Mouse (Mus musculus): ENCODE measurements around the gene Sh3bp5.

Gene Sh3bp5

DNA sequence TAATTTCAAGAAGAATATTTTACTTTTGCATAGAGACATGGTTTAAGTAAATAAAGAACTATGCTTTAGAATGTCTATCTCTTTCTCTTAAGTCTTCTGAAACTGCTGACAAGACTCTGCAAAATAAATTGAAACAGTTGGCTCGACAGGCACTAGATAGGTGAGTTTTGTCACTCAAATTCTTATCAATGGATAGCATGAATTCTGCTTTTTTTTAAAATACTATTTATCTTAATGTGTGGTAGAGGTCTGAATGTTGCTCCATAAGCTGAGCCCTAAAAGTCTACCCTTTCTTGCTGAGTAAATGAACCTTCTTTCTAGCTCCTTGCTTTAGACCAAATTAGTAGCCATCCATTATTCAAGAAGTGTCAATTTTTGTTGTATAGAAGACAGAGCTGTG is 90.5 kb downstream of the Sh3bp5 start:
- POLR2A ChIA-PET: no interaction called here
- CTCF ChIA-PET: interaction anchor here in 1 of 4 experiments (1.4 kb wide), 1 partner anchor 127 kb away, joined by 8 read pairs; no protein-coding TSS in a partner anchor

DNA sequence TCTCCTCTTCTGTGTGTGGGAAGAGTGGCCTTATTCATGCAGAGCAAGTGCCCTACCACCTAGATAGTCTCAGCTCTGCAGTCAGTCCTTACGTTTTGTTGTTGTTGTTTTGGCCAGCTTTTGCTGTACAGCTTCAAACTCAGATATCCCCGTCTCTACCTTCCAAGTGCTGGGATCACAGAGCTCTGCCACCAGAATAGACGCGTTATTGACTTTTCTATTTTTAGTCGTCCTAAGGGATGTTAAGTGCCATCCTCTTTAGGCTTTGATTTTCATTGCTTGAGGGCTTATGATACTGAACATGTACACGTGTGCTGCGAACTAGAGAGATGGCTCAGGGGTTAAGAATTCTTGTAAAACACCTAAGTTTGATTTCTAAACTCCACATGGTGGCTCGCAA is 92.6 kb downstream of the Sh3bp5 start:
- ChIA-PET POLR2A (interaction anchor here in 1 of 4 experiments (0.8 kb wide), 2 partner anchors 35 to 130 kb away, joined by 3 read pairs; no protein-coding TSS in a partner anchor), CTCF (interaction anchor here in 1 of 4 experiments (0.9 kb wide), 1 partner anchor 129 kb away, joined by 6 read pairs; no protein-coding TSS in a partner anchor)

DNA sequence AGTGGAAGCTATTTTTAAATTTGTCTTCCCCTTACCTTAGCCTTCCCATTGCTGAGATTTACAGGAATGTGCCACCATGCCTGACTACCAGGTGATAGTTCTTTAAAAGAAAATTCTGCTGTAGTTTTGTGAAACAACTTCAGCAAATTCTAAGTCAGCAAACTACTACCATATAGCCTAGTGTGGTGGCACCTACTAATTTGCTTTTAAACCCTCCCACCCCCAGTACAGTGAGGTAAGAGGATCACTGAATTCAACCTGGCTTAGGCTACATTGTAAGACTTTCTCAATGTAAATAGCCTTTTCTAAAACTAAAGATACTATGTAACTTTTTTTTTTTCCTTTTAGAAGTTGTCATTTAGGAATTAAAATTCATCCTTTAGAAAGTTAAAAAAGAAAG is 97.9 kb downstream of the Sh3bp5 start:
- CTCF ChIA-PET: interaction anchor here in 1 of 4 experiments (0.5 kb wide), 1 partner anchor 12 kb away, joined by 3 read pairs; no protein-coding TSS in a partner anchor
- POLR2A ChIA-PET: interaction anchor here in 3 of 4 experiments (0.5 to 1.6 kb wide), 4 partner anchors 11 to 679 kb away, joined by 3 to 6 read pairs (median 4); no protein-coding TSS in a partner anchor

DNA sequence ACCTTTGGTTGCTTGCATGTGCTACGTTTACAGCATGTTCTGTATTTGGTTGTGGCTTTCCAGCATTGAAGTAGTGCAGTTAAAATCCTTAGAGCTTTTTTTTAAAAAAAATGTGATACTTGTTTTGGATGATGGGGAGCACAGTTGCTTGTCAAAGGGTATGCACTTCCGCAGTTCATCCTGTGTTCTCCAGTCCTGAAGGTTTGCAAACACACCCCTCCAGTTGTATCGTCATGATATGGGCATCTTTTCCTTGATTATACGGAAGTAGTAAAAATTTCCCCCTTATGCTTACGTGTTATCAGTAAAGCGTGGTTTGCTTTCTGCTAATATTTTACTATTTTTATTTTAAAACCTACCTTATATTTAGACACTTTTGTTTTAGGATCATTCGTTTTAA is 98.5 kb downstream of the Sh3bp5 start:
- POLR2A ChIA-PET: interaction anchor here in 1 of 4 experiments (1.8 kb wide), 1 partner anchor 13 kb away, joined by 5 read pairs; the partner anchor contains the start of gene Dnah1
- CTCF ChIA-PET: no interaction called here

DNA sequence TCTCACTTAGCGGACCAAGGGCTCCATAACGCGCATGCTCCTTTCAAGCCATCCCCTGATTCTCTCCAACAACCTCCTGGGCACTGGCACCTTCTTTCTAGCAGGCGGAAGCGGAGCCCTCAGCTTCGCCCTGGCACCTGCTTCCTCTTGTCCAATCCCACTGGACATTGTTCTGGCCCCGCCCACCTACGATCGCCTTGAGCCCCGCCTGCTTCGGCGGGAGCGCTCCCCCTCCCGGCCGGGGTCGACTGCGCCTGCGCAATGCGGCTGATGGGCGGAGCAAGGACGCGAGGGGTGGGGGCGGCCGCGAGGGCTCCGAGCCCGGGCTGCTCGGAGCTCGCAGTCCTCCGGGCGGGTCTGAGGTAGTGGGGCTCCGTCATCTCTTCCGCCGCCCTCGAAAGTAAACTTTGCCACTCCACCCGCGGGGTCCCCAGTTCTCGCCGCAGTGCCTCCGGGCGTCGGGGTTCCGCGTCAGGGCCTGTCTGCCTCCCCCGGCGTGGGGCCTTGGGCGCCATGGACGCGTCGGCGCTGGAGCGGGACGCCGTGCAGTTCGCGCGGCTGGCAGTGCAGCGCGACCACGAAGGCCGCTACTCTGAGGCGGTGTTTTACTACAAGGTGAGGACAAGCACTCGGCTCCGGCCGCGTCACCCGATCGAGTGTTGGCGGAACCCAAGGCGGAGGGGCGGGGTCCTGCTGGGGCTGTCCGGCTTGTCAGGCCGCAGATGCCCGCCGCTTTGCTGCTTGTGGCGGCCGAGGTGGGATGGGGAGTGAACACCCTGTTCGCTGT is 99.3 kb downstream of the Sh3bp5 start, which contains the start of gene Capn7:
Gene Capn7, plus strand, starts transcription at position 270 of the 787 bp plus-strand sequence.
- CTCF ChIA-PET: interaction anchor here in 3 of 4 experiments (0.5 to 3.6 kb wide), 7 partner anchors 11 to 136 kb away, joined by 3 to 16 read pairs (median 4); partner anchors contain the start of gene Dnah1 (in 1 of the 3)
- POLR2A ChIA-PET: interaction anchor here (0.5 to 2.0 kb wide), 19 partner anchors 11 to 305 kb away, joined by 3 to 10 read pairs (median 3); partner anchors contain the start of genes Dnah1 (in 2 of the 4), Btd (in 1 of the 4), Gm49387 (in 1 of the 4) and Hacl1 (in 1 of the 4)

DNA sequence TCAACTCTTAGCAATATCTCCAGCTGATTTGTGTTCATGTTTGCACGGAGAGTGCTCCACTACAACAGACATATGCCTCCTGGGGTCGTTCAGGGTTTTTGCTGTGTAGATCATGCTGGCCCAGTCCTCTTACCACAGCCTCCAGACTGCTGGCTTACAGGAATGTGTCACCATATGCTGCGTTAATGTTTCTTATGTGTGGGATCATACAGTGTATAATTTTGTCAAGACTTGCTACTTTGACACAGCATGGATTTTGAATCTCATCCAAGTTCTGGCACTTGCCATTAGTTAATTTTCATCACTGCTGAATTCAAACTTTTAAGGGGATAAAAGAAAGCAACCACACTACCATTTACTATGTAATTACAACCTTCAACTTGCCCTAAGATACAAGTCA is 100.1 kb downstream of the Sh3bp5 start:
- ChIA-PET CTCF (interaction anchor here in 3 of 4 experiments (0.5 to 3.6 kb wide), 6 partner anchors 10 to 137 kb away, joined by 3 to 16 read pairs (median 4); partner anchors contain the start of gene Dnah1 (in 1 of the 3)), POLR2A (interaction anchor here in 3 of 4 experiments (0.5 to 2.0 kb wide), 16 partner anchors 10 to 305 kb away, joined by 3 to 10 read pairs (median 3); partner anchors contain the start of genes Dnah1 (in 2 of the 3), Btd (in 1 of the 3), Gm49387 (in 1 of the 3) and Hacl1 (in 1 of the 3))

DNA sequence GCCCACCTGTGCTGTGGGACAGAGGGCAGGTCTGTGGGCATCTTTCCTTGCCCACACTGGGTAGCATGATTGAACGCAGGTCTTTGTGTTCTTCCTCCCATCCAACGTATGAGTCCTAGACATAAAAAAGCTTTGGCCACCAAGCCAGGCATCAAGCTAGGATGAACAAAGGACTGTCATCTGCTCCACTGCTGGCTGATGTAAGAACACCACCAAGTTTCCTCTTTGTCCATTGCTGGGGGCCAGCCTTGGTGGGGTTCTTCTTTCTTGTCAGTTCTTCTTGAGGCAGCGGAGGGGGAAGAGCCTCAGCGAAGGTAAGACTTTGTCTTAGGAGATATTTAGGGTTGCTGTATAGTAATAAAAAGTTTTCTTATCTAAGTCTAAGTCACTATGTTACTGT is 104.9 kb downstream of the Sh3bp5 start:
- POLR2A ChIA-PET: no interaction called here
- CTCF ChIA-PET: interaction anchor here in 2 of 4 experiments (0.6 to 0.9 kb wide), 2 partner anchors 26 to 142 kb away, joined by 8 read pairs; no protein-coding TSS in a partner anchor

DNA sequence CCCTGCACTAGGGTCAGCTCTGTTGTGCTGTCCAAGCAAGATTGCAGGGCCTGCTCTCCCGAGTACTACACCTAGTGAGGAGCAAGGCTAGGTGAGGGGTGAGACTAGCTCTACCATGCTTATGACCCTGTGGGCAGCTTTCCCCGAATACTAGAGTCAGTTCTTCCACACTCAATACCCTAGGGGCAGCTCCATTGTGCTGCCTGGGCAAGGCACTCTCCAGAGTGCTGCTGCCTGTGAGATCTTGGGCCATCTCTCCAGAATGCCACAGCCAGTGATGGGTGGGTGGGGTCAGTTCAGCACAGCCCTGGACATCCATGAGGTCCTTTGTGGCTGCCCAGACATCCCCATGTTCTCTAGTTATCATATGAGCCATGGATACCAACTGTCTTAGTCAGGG is 106.1 kb downstream of the Sh3bp5 start:
- POLR2A ChIA-PET: interaction anchor here in 1 of 4 experiments (0.7 kb wide), 1 partner anchor 147 kb away, joined by 6 read pairs; no protein-coding TSS in a partner anchor
- CTCF ChIA-PET: interaction anchor here in 3 of 4 experiments (0.6 to 1.2 kb wide), 3 partner anchors 11 to 57 kb away, joined by 3 to 6 read pairs (median 3); no protein-coding TSS in a partner anchor

DNA sequence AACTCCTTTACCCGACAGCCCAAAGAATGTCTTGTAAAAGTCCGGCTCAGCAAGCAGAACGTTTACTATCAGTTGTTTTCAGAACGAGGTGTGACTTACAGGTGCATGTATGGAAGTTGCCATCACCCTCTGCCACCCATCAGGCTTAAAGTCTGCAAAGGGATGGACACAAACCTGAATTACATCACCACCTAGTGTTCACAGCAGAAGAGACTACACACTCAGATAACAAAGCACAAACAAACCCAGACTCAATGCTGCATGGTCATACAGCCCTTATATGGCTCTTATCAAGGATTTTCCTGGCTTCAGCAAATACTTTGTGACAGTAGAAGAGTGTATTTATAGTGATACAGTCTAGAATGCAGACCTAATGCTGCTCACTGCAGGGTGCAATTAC is 108.2 kb downstream of the Sh3bp5 start:
- POLR2A ChIA-PET: no interaction called here
- CTCF ChIA-PET: no interaction called here

DNA sequence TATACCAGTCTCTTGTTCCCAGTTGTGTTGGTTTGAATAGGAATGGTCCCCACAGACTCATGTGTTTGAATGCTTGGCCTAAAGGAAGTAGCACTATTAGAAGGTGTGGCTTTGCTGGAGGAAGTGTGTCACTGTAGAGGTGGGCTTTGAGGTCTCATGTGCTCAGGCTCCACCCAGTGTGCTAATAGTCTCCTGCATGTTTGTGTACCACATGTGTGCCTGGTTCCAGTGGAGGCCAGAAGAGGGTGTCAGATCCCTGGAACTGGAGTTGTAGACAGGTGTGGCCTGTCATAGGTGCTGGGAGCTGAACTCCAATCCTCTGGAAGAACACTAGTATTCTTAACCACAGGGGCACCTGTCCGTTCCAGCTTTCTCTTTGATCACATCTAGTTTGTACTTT is 108.7 kb downstream of the Sh3bp5 start:
- CTCF ChIA-PET: interaction anchor here in 1 of 4 experiments (0.5 kb wide), 1 partner anchor 91 kb away, joined by 5 read pairs; no protein-coding TSS in a partner anchor
- POLR2A ChIA-PET: interaction anchor here in 1 of 4 experiments (0.6 kb wide), 1 partner anchor 8 kb away, joined by 3 read pairs; no protein-coding TSS in a partner anchor

DNA sequence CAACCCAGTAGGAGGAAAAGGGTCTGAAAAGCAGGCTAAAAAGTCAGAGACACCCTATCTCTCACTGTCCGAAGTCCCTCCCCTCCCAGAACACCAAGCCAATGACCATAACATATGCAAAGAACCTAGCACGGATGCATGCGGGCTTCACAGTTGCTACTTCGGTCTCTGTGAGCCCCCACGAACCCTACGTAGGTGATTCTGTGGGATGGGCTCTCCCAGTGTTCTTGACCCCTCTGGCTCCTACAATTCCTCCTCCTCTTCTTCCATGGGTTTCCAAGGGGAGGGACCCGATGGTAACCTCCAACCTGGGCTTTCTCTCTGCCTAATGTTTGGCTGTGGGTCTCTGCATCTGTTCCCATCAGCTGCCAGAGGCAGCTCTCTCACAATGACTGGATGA is 109.1 kb downstream of the Sh3bp5 start:
- POLR2A ChIA-PET: interaction anchor here in 1 of 4 experiments (0.6 kb wide), 1 partner anchor 8 kb away, joined by 3 read pairs; no protein-coding TSS in a partner anchor
- CTCF ChIA-PET: interaction anchor here in 1 of 4 experiments (0.5 kb wide), 1 partner anchor 90 kb away, joined by 5 read pairs; no protein-coding TSS in a partner anchor

DNA sequence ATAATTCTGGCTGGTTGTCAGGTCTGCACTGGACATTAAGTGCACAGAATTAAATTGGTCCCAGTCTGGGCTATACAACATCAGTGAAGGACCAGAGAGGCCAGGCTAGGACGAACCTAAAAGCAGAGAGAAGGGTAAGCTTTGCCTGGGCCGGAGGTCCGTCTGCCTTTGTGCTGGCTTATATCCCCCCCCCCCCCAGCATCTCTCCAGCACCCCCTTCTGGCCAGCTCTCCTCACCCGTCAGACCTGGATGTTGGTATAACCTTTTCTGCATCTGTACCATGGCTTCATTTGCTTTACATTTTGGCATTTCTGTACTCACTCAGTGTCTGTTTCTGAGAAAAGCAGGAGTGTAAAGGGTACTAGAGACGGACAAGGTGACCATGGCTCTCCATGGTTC is 110.3 kb downstream of the Sh3bp5 start:
- CTCF ChIA-PET: interaction anchor here in 3 of 4 experiments (0.5 to 3.6 kb wide), 11 partner anchors 10 to 329 kb away, joined by 3 to 16 read pairs (median 3); partner anchors contain the start of gene Capn7 (in 2 of the 3)
- POLR2A ChIA-PET: interaction anchor here in 3 of 4 experiments (0.6 to 1.4 kb wide), 3 partner anchors 11 to 39 kb away, joined by 4 to 6 read pairs (median 4); partner anchors contain the start of gene Capn7 (in 1 of the 3)

DNA sequence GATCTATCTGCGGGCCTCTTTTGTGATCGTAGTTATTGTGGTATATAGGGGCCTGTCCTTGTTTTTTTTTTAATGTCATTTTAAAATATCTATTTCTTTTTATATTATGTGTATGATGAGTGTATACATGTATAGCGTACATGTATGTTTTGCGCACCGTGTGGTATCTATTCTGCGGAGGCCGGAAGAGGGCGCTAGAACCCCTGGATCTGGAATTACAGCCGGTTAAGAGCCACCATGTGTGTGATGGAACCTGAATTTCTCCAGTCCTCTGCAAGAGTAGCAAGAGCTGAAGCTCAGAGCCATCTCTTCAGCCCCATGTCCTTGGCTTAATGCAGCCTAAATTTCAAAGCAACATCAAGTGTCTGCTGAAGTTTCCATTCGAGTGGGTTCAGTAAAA is 111.0 kb downstream of the Sh3bp5 start:
- POLR2A ChIA-PET: interaction anchor here in 2 of 4 experiments (0.7 to 2.0 kb wide), 7 partner anchors 10 to 1548 kb away, joined by 3 to 10 read pairs (median 4); partner anchors contain the start of gene Capn7 (in 2 of the 2)
- CTCF ChIA-PET: interaction anchor here in 3 of 4 experiments (0.5 to 3.6 kb wide), 19 partner anchors 8 to 750 kb away, joined by 3 to 16 read pairs (median 3); partner anchors contain the start of gene Capn7 (in 2 of the 3)

DNA sequence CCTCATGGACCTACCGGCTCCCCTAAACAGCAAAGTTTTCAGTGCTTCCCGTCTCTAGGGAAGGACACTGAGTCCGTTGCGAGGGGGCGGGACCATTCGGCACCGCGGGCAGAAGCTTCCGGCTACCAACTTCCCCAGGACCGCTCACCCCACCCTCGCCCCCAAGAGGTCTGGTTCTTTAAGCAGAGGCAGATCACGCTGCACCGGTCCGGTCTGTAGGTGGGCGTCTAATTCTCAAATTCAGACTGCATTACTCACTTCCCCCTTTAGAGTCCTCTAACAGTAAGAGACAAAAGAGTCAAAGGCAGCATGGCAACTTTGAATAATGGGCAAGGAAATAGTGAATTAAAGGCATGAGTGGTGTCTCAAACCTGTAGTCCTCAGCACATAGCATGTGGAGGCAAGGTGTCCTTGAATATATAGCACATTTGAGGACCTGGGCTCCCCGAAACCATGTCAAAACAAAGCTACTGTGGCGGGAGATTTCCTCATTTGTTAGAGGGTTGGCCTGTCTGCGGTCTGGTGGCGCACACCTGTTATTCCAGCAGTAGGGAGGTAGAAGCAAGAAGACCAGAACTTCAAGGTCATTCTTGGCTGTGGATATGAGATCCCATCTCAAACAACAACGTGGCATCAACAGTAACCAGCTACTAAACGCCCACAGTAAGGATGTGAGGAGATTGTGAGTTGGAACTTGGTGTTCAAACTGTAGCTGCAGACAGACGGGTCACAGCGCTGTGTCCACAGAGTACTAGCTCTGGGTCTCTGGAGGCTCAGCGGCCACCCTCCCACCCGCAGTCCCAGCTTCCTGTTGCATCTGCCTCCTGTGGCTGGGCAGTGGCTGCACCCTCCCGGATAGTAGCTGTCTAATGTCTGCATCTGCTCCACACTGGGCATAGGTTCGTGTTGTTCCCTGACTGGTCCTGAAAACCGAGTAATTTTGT is 111.8 kb downstream of the Sh3bp5 start, which contains the start of gene Dnah1:
Gene Dnah1, minus strand, starts transcription at position 48 of the 944 bp plus-strand sequence.
- POLR2A ChIA-PET: interaction anchor here in 3 of 4 experiments (0.5 to 2.0 kb wide), 8 partner anchors 11 to 1549 kb away, joined by 3 to 10 read pairs (median 4); partner anchors contain the start of gene Capn7 (in 2 of the 3)

DNA sequence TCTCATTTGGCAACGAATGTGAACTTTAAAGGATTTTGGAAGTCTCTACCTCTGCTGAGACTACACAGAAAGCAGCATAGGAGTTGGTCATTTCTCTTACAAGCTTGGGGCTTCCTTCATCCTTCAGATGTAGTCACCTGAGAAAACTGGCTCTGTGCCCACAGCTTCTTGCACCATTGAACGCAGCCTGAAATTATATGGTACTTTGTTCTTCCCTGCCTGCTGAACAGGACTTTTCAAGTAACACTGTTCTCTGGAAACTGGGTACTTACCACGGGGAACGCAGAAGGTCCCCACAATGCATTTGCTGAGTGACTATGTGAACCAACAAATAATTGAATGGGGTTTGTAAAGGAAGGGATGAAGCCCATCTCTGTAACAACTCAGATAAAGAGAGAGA is 112.7 kb downstream of the Sh3bp5 start:
- ChIA-PET POLR2A (interaction anchor here in 1 of 4 experiments (0.5 to 2.0 kb wide), 3 partner anchors 13 to 153 kb away, joined by 4 to 10 read pairs (median 4); partner anchors contain the start of gene Capn7), CTCF (interaction anchor here in 3 of 4 experiments (1.4 to 3.6 kb wide), 4 partner anchors 12 to 132 kb away, joined by 5 to 16 read pairs (median 6); partner anchors contain the start of gene Capn7 (in 1 of the 3))

More for the DNA sequence above, 111.8 kb downstream of the Sh3bp5 start, which contains the start of gene Dnah1:
- CTCF ChIA-PET: interaction anchor here (0.6 to 3.6 kb wide), 23 partner anchors 8 to 1871 kb away, joined by 3 to 16 read pairs (median 3); partner anchors contain the start of gene Capn7 (in 1 of the 4)

DNA sequence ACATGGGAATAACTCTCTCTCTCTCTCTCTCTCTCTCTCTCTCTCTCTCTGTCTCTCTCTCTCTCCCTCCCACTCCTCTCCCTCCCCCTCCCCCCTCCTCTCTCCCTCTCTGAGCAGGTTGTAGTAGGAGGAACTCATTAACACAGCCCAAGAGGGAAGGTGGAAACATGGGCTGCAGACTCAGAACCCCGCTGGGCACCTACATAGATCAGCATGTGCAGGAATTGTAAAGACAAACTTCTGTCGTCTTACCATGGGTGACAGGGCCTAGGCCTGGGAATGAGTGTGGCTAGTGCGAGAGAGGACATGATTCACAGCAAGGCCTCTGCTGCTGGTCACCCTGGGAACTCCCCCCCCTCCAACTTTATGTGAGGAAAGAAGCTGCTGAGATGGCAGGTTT is 113.7 kb downstream of the Sh3bp5 start:
- CTCF ChIA-PET: no interaction called here
- POLR2A ChIA-PET: interaction anchor here in 1 of 4 experiments (1.2 kb wide), 1 partner anchor 14 kb away, joined by 3 read pairs; the partner anchor contains the start of gene Capn7

DNA sequence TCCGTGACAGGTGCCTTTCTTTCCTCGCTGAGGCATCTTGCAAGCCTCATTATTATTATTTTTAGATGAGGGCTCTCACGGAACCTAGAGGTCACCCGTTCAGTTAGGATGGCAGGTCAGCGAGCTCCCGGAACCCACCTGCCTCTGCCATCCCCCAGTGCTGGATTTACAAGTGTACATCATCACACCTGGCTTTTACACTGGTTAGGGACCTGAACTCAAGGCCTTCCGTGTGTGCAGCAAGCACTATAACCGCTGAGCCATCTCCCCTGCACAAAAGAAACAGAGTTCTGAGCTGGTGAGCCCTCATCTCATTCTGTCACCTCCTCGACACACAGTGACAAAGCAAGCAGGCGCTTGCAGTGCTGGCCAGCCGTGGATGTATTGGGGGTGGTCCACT is 114.7 kb downstream of the Sh3bp5 start:
- POLR2A ChIA-PET: interaction anchor here in 1 of 4 experiments (1.2 kb wide), 1 partner anchor 15 kb away, joined by 3 read pairs; the partner anchor contains the start of gene Capn7

More for the DNA sequence above, 114.7 kb downstream of the Sh3bp5 start:
- CTCF ChIA-PET: no interaction called here

Data from embryonic stem cell, embryonic (primary cell).